Mouse (Mus musculus) embryonic fibroblast, embryonic 13.5 days (primary cell): ENCODE measurements around the gene Gm45233.

Experiments used
- CTCF ChIP-seq: IDR thresholded peaks from 2 replicates; pipeline ENCODE4 v1.5.1; 2011; ENCODE audit warnings: mild to moderate bottlenecking, control low read depth, low read length, moderate library complexity, borderline replicate concordance; ENCODE audit not compliant: insufficient read depth
- POLR2A ChIP-seq: IDR thresholded peaks from 2 replicates; pipeline ENCODE4 v1.6.1; 2011; ENCODE audit warnings: low read depth, mild to moderate bottlenecking, control low read depth, low read length, moderate library complexity

DNA sequence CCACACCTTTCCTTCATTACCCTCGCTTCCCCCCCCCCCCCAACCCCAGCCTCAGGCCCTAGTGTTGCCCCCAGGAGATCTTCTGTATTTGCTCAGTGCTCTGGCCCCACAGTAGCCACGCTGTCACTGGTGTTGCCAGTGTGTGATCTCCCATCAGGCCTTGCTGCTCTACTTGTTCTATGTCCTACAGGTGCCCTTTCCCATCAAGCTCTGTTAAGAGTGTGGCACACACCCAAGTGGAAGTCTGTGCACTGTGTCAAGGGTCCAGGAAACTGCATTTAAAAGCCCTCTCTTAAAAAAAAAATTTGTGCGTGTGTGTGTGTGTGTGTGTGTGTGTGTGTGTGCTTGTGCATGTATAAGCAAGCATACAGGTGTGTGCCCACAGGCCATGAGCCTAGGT, 4.3 kb downstream of the Gm45233 start:
- TF ChIP-seq POLR2A: no peak
- no peak for TF ChIP-seq CTCF
